Mouse (Mus musculus) cortical plate, adult 2 months (tissue): ENCODE measurements at regions not wholly inside any gene's neighbourhood (a gene's known extent, or its start where the extent isn't known, plus 50 kb on each side); places are given as distances from the start of the nearest gene placed in this dataset.

ENCODE experiments used
- CTCF ChIP-seq: fragments of 200-500 bp; IDR thresholded peaks from 2 replicates; pipeline ENCODE4 v1.5.1; 2011; ENCODE audit warnings: mild to moderate bottlenecking, control low read depth, low read length; ENCODE audit not compliant: insufficient read depth; ENCODE audit errors: extremely low read depth
- POLR2A ChIP-seq: fragments of 200-500 bp; IDR thresholded peaks from 2 replicates; pipeline ENCODE4 v1.6.1; 2011; ENCODE audit warnings: mild to moderate bottlenecking, low read length, control low read depth; ENCODE audit not compliant: insufficient read depth; ENCODE audit errors: extremely low read depth

- TF ChIP-seq CTCF (no peak), POLR2A (no peak)
These were observed 198.0 kb upstream of the Tprg start for GRCm38 (mm10) chr16:25088649-25089019.
